Mouse (Mus musculus) liver, postnatal 0 days (tissue): Measurements from ENCODE around the gene Olfr1097. TPM values are rescaled to one million over a fixed set of nuclear protein-coding genes. Genes with fewer than 3 reads are reported as not detected.

Experiments used
- ATAC-seq: fragments of 200-750 bp; cut with Nextera tagmentation; 2 replicates; pipeline ENCODE4 v1.8.0; 2017; ENCODE audit warnings: mild to moderate bottlenecking, moderate library complexity
- DNase-seq: peaks from one replicate; pipeline ENCODE4 v3.0.0-alpha.2; 2016
- H3K27ac ChIP-seq: fragments of 300-500 bp; sonication (generic); 2 replicates; pipeline ENCODE4 v1.5.1; 2014; ENCODE audit warnings: antibody characterized with exemption, moderate library complexity, mild to moderate bottlenecking, low read depth
- H3K27me3 ChIP-seq: fragments of 300-500 bp; sonication (generic); 2 replicates; pipeline ENCODE4 v1.6.1; 2014; ENCODE audit warnings: low read length, control low read depth, mixed read lengths; ENCODE audit not compliant: insufficient read depth
- H3K36me3 ChIP-seq: fragments of 300-500 bp; sonication (generic); replicated peaks from 2 replicates; pipeline ENCODE4 v1.6.1; 2014; ENCODE audit warnings: mild to moderate bottlenecking, control low read depth, low read length, moderate library complexity, mixed read lengths; ENCODE audit not compliant: insufficient read depth
- H3K4me1 ChIP-seq: fragments of 300-500 bp; sonication (generic); 2 replicates; pipeline ENCODE4 v1.6.1; 2014; ENCODE audit warnings: antibody characterized with exemption, mild to moderate bottlenecking, control low read depth; ENCODE audit not compliant: insufficient read depth
- H3K4me2 ChIP-seq: fragments of 300-500 bp; sonication (generic); 2 replicates; pipeline ENCODE4 v1.6.1; 2014; ENCODE audit warnings: low read depth, mild to moderate bottlenecking, low read length, moderate library complexity, mixed read lengths
- H3K4me3 ChIP-seq: fragments of 300-500 bp; sonication (generic); 2 replicates; pipeline ENCODE4 v1.5.1; 2014; ENCODE audit warnings: low read depth, low read length
- H3K9ac ChIP-seq: fragments of 300-500 bp; sonication (generic); replicated peaks from 2 replicates; pipeline ENCODE4 v1.6.1; 2014; ENCODE audit warnings: mild to moderate bottlenecking, moderate library complexity
- H3K9me3 ChIP-seq: fragments of 300-500 bp; sonication (generic); 2 replicates; pipeline ENCODE4 v1.6.1; 2016; ENCODE audit warnings: mild to moderate bottlenecking, control low read depth, low read length, mixed read lengths
- CTCF ChIP-seq: sonication (generic); IDR thresholded peaks from 2 replicates; pipeline ENCODE4 v1.5.1; 2016; ENCODE audit warnings: antibody characterized with exemption, low read depth
- EP300 ChIP-seq: IDR thresholded peaks from 2 replicates; pipeline ENCODE4 v1.6.1; 2016; ENCODE audit warnings: antibody characterized with exemption, low read depth, mild to moderate bottlenecking
- WGBS: fragments of 180-500 bp; shearing (Covaris S2); extraction: QIAGEN DNeasy Blood & Tissue Kit; methylation state at CpG from one replicate; pipeline ENCODE4 v1.1.7; 2014; ENCODE audit not compliant: insufficient replicate concordance; 5-methylcytosine and 5-hydroxymethylcytosine counted together
- polyA plus RNA-seq: library from polyadenylated mRNA; unstranded; fragments of >200 nt; fragmentation: Nextera tagmentation; extraction: Ambion mirVana; gene quantifications from 2 replicates; pipeline ENCODE4 v1.2.1, GENCODE M21; 2015

The Olfr1097 gene
- polyA plus RNA-seq = not detected in 2 replicates

DNA sequence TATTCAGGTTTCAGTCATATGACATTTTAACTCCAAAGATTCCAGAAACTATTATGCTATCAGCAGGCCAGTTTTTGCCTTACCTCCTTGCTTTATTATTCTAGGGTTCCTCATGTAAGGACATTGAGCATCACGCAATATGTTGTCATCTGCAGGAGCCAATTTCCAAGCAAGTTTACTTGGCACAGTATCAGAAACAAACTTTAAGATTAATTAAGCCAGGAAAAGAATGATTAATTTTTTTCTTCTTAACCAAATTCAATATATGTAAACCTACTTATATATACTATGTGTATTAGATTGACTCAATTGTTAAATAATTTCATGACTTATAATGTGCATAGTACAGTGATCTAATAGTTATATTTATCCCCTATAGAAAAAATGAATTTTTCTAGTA lies at the start of gene Olfr1097:
TSS of gene Olfr1097 (minus strand) at position 101 of the 400 bp plus-strand sequence.
- Histone ChIP-seq H3K4me1 (no peaks in the 10 kb centered on the region), H3K27ac (no peak within 1 kb of the TSS), H3K4me3 (no peak within 1 kb of the TSS), H3K36me3 (no peaks in the 10 kb centered on the region), H3K27me3 (no peaks in the 10 kb centered on the region), H3K9ac (no peak within 1 kb of the TSS), H3K9me3 (no peaks in the 10 kb centered on the region), H3K4me2 (no peak within 1 kb of the TSS)
- WGBS = 87% methylated on average over 1 of the region's 1 CpGs
- TF ChIP-seq EP300 (no peak), CTCF (no peak)
- ATAC-seq = no peak
- DNase-seq = no peak

DNA sequence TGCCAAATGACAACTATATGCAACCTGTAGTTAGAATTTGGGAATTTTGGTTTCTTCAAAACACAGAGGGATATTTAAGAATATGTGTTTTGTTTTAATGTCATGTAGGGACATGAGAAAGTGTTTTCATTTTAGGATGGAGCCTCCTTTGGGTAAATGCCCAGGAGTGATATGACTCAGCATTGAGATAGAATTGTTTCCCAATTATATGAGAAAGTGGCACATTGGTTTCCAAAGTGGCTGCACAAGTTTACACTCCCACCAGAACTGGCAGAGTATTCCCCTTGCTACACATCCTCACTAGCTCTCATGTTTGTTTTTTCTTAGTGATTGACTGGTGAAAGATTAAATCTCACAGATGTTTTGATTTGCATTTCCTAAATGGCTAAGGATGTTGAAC lies 34.5 kb upstream of the Olfr1097 start:
- no peak overlapping the region for H3K9ac ChIP-seq
- H3K27me3 ChIP-seq = no peaks in the 10 kb centered on the region
- no peak overlapping the region for H3K4me3 ChIP-seq
- ATAC-seq = no peak
- no peak overlapping the region for H3K27ac ChIP-seq
- H3K4me2 ChIP-seq = no peak overlapping the region
- TF ChIP-seq CTCF (no peak), EP300 (no peak)
- H3K36me3 ChIP-seq = no peaks in the 10 kb centered on the region
- DNase-seq = no peak
- H3K9me3 ChIP-seq = no peaks in the 10 kb centered on the region
- H3K4me1 ChIP-seq = no peaks in the 10 kb centered on the region

DNA sequence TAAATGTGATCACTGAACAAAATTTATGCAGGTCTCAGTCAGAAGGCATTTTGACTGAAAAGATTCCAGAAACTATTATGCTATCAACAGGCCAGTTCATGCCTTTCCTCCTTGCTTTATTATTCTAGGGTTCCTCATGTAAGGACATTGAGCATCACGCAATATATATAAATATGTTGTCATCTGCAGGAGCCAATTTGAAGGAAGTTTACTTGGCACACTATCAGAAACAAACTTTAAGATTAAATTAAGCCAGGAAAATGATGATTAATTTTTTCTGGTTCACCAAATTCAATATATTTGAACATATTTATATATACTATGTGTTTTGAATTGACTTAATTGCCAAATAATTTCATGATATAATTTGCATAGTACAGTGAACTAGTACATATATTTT lies 32.4 kb upstream of the Olfr1097 start, which contains the start of gene Olfr1098:
TSS of gene Olfr1098 (minus strand) at position 101 of the 400 bp plus-strand sequence.
- no peaks in the 10 kb centered on the region for H3K27me3 ChIP-seq

DNA sequence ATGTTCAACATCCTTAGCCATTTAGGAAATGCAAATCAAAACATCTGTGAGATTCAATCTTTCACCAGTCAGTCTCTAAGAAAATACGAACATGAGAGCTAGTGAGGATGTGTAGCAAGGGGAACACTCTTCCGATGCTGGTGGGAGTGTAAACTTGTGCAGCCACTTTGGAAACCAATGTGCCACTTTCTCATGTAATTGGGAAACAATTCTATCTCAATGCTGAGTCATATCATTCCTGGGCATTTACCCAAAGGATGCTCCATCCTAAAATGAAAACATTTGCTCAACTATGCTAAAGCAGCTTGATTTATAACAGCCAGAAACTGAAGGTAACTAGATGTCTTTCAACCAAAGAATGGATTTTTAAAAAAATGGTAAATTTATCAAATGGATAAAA lies 13.6 kb upstream of the Olfr1097 start:
- 71% methylated on average over 2 of the region's 2 CpGs for WGBS
- Histone ChIP-seq H3K9ac (no peak overlapping the region), H3K4me3 (no peak overlapping the region), H3K27ac (no peak overlapping the region), H3K4me1 (no peaks in the 10 kb centered on the region), H3K9me3 (no peaks in the 10 kb centered on the region), H3K4me2 (no peak overlapping the region), H3K36me3 (no peaks in the 10 kb centered on the region), H3K27me3 (no peaks in the 10 kb centered on the region)
- DNase-seq (no peak), ATAC-seq (no peak)
- no peak for TF ChIP-seq CTCF
- no peak for TF ChIP-seq EP300

More for the DNA sequence above, 32.4 kb upstream of the Olfr1097 start, which contains the start of gene Olfr1098:
- H3K4me2 ChIP-seq = no peak within 1 kb of the TSS
- WGBS = 80% methylated on average over 1 of the region's 1 CpGs
- H3K36me3 ChIP-seq = no peaks in the 10 kb centered on the region
- DNase-seq (no peak), ATAC-seq (no peak)
- H3K4me3 ChIP-seq = no peak within 1 kb of the TSS
- H3K27ac ChIP-seq = no peak within 1 kb of the TSS
- H3K9me3 ChIP-seq = no peaks in the 10 kb centered on the region
- TF ChIP-seq EP300 (no peak), CTCF (no peak)
- no peak within 1 kb of the TSS for H3K9ac ChIP-seq
- no peaks in the 10 kb centered on the region for H3K4me1 ChIP-seq

DNA sequence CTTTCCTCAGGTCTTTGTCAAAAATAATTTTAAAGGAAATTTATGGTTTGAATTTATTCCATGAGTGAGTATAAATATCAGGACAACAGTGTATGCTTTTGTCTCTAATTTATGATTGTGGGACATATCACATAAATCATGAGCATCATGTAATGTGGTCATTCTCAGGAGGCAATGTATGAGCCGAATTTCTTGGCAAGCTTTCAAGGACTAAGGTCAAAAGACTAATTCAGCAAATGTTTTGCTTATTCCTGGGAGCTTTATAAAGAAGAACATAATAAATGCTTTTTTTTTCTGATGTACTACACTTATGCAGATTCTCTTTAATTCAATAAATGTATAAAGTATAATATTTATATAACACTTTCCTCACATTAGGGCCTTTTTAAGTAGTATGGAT lies 17.3 kb downstream of the Olfr1097 start, which contains the start of gene Gm13723:
TSS of gene Gm13723 (minus strand) at position 101 of the 400 bp plus-strand sequence.
- 59% methylated on average over 1 of the region's 1 CpGs for WGBS

DNA sequence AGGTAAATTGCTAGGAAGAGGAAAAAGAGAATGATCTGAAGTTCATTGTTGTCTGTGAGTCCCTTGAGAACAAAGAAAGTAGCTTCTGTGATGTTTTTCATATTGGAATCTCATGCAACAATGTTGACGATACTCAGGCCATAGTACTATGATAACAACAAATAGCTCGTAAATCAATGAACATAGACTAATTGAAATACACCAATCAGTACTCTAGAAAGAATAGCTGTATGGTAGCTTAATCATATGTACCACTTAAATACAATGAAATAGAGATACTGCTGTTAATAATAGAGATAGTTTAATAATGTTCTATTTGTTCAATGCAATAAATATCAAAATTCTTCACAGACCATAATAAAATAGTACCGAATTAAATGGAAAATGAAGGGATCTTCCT lies 40.4 kb downstream of the Olfr1097 start, which contains the start of gene Olfr1095:
TSS of gene Olfr1095 (minus strand) at position 101 of the 400 bp plus-strand sequence.
- Histone ChIP-seq H3K27me3 (no peaks in the 10 kb centered on the region), H3K9me3 (no peaks in the 10 kb centered on the region), H3K4me1 (no peaks in the 10 kb centered on the region), H3K36me3 (no peaks in the 10 kb centered on the region), H3K4me3 (no peak within 1 kb of the TSS), H3K27ac (no peak within 1 kb of the TSS), H3K4me2 (no peak within 1 kb of the TSS), H3K9ac (no peak within 1 kb of the TSS)
- WGBS = 72% methylated on average over 3 of the region's 3 CpGs
- TF ChIP-seq EP300 (no peak), CTCF (no peak)
- DNase-seq (no peak), ATAC-seq (no peak)

More for the DNA sequence above, 17.3 kb downstream of the Olfr1097 start, which contains the start of gene Gm13723:
- Histone ChIP-seq H3K9ac (no peak within 1 kb of the TSS), H3K36me3 (no peaks in the 10 kb centered on the region), H3K9me3 (no peaks in the 10 kb centered on the region), H3K4me1 (no peaks in the 10 kb centered on the region), H3K4me2 (no peak within 1 kb of the TSS), H3K27ac (no peak within 1 kb of the TSS), H3K27me3 (no peaks in the 10 kb centered on the region), H3K4me3 (no peak within 1 kb of the TSS)
- DNase-seq (no peak), ATAC-seq (no peak)
- TF ChIP-seq CTCF (no peak), EP300 (no peak)

Other genes with a start within 250 kb of the Olfr1097 start
- not detected in 2 replicates for gene Olfr1085, start 230.2 kb downstream of the Olfr1097 start, polyA plus RNA-seq
- gene Olfr1086, start 212.1 kb downstream of the Olfr1097 start, polyA plus RNA-seq = not detected in 2 replicates
- not detected in 2 replicates for gene Olfr1087, start 193.8 kb downstream of the Olfr1097 start, polyA plus RNA-seq
- not detected in 2 replicates for gene Olfr1089, start 158.5 kb downstream of the Olfr1097 start, polyA plus RNA-seq
- gene Olfr1090, start 133.2 kb downstream of the Olfr1097 start, polyA plus RNA-seq = not detected in 2 replicates
- not detected in 2 replicates for gene Olfr1093, start 109.7 kb downstream of the Olfr1097 start, polyA plus RNA-seq
- not detected in 2 replicates for gene Olfr141, start 82.2 kb downstream of the Olfr1097 start, polyA plus RNA-seq
- gene Olfr1094, start 67.6 kb downstream of the Olfr1097 start, polyA plus RNA-seq = not detected in 2 replicates
- not detected in 2 replicates for gene Olfr1095, start 40.5 kb downstream of the Olfr1097 start, polyA plus RNA-seq
- gene Gm13723, start 17.4 kb downstream of the Olfr1097 start, polyA plus RNA-seq = not detected in 2 replicates
- not detected in 2 replicates for gene Olfr1098, start 32.3 kb upstream of the Olfr1097 start, polyA plus RNA-seq
- gene Olfr1099, start 68.5 kb upstream of the Olfr1097 start, polyA plus RNA-seq = not detected in 2 replicates
- gene Olfr1100, start 87.7 kb upstream of the Olfr1097 start, polyA plus RNA-seq = not detected in 2 replicates
- not detected in 2 replicates for gene Olfr1101, start 99.0 kb upstream of the Olfr1097 start, polyA plus RNA-seq
- gene Olfr1102, start 106.2 kb upstream of the Olfr1097 start, polyA plus RNA-seq = not detected in 2 replicates
- gene Olfr1104, start 134.9 kb upstream of the Olfr1097 start, polyA plus RNA-seq = not detected in 2 replicates
- gene Olfr1105, start 144.3 kb upstream of the Olfr1097 start, polyA plus RNA-seq = not detected in 2 replicates
- gene Olfr1106, start 160.1 kb upstream of the Olfr1097 start, polyA plus RNA-seq = not detected in 2 replicates
- gene Olfr1107, start 183.6 kb upstream of the Olfr1097 start, polyA plus RNA-seq = not detected in 2 replicates
- gene Olfr1109, start 203.8 kb upstream of the Olfr1097 start, polyA plus RNA-seq = not detected in 2 replicates
- gene Olfr259, start 222.4 kb upstream of the Olfr1097 start, polyA plus RNA-seq = not detected in 2 replicates
- not detected in 2 replicates for gene Olfr1110, start 248.1 kb upstream of the Olfr1097 start, polyA plus RNA-seq